Mouse (Mus musculus) frontal cortex, postnatal 25 days (tissue): Measurements from ENCODE around the gene Rbbp4.
"Not testable (repeated sequence)": the region's sequence is repeated elsewhere in the genome, so short reads cannot be mapped to it uniquely, and the experiment has no call there.

ENCODE experiments used
- DNase-seq, 2 experiments: peaks; one replicate each; pipeline ENCODE4 v3.0.0; 2022; ENCODE audit warnings: low spot score in 2 of 2

The Rbbp4 gene

GRCm38 (mm10) chr4:129335216-129336074, at the start of gene Rbbp4, which contains the start of gene Zbtb8os:
Gene Rbbp4 (minus strand): TSS chr4:129335370.
Gene Zbtb8os (plus strand): TSS chr4:129335695.
- DNase-seq, result peak; percentile 88 to 92

DNA sequence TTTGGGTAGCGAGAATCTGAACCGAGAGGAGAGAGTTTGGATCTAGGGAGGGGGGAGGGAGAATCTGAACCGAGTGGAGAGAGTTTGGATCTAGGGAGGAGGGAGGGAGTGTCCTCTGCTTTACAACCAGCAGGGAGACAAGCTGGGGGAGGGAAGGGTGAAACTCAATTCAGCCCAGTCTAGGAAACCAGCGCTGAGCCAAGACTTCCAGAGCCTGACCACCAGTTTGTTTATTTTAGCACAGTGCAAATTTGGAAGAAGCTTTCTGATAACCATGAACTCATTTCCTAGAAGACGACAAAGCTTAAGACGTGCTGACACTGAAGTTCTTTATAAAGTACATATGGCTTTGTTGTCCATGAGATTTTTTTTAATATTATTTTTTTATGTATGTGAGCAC, 49.3 kb upstream of the Rbbp4 start:
- no peak for DNase-seq

GRCm38 (mm10) chr4:129383586-129383985, 48.4 kb upstream of the Rbbp4 start:
- no peak for DNase-seq

DNA sequence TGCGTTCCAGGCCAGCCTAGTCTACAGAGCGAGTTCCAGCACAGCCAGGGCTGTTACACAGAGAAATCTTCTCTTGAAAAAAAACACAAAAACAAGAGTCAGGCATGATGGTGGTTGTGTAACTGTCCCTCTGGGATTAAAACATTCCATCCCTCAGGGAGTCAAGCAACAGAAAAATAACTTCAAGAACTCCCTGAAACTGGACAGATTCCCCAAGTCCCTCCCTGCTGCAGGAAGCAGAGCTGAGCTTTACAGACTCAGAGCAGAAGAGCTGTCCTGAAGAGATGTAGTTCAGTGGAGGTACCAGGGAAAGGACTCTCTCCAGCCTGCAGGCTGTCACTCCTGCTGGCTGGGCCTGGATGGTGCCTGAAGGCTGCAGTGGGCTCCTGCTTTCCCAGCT, 47.3 kb upstream of the Rbbp4 start:
- no peak for DNase-seq

GRCm38 (mm10) chr4:129382029-129382428, 46.9 kb upstream of the Rbbp4 start:
- DNase-seq, result no peak

DNA sequence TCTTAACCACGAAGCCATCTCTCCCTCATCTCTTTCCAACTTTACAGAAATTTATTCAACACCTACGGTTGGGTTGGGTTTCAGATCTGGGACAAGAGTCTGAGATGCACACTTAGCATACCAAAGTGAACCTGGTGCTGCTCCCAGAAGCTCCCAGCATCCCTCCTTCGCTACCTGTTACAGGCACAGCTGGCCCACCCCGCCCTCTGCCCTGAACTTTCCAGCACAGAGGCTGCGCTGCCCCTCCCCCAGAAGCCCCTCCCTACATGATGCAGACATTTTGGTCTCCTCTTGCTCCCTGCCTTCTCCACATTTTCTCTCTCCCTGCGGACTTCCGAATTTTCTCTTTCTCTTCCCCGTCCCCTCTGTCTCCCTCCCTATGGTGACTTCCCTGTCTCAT, 46.0 kb upstream of the Rbbp4 start:
- no peak for DNase-seq

DNA sequence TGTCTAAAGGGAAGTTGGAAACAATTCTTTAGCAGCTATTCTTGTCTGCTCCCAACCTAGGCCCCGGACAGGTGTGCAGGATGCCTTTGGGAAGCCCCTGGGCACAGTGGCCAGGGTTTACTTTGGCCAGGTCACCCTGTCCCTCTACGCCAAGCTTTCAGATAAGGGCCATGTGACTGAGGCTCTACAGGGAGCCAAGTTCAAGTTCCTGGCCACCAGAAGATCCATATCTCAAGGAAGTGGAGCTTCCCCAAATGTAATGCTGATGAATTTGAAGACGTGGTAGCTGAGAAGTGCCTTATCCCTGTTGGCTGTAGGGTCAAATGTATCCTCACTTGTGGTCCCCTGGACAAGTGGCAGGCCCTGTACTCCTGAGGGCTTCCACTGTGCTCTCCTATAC, 44.6 kb upstream of the Rbbp4 start:
- DNase-seq, result no peak

DNA sequence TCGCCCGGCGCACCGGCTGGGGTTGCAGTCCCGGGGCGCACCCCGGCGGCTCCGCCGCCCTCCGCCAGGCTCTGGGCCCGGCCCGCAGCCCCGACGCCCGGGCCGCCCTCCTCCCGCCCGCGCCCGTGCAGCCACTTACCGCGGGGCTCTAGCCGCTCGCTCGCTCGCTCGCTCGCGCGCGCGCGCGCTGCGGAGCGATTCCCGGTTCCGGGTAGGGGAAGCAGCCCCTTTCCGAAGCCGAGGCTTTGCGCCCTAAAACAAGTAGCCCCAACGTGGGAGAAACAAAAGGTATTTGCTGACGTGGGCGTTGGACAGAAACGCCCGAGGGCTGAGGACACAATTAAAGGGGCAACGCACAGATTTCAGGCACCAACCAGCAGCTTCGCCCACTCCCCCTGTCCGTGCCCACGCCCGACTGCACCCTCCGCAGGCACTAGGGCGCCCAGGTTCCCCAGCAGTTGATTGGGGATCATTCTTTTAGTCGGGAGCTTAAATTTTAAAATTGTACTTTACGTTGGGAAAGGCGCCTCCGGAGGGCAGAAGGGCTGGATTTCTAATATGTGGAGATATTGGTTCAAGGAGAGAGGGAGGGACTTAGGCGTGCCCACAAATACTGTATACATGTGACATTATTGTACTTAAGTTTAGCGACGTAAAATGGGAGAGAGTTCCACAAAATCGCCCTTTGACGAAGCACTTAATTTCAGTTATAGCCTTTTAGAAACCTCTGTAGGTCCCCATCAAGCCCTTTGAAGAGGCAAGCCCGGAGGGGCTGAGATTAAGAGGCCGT, 42.6 kb upstream of the Rbbp4 start, which contains the start of gene Zbtb8a:
Gene Zbtb8a, minus strand, starts transcription at position 516 of the 790 bp plus-strand sequence.
- peak; percentile 6 to 23 for DNase-seq

GRCm38 (mm10) chr4:129376961-129377545, 41.9 kb upstream of the Rbbp4 start:
- DNase-seq, result peak; percentile 18 to 23

- no peak for DNase-seq
These were observed 40.7 kb upstream of the Rbbp4 start for GRCm38 (mm10) chr4:129375821-129376220.

- DNase-seq, result no peak
These were observed 39.8 kb upstream of the Rbbp4 start for GRCm38 (mm10) chr4:129375000-129375399.

DNA sequence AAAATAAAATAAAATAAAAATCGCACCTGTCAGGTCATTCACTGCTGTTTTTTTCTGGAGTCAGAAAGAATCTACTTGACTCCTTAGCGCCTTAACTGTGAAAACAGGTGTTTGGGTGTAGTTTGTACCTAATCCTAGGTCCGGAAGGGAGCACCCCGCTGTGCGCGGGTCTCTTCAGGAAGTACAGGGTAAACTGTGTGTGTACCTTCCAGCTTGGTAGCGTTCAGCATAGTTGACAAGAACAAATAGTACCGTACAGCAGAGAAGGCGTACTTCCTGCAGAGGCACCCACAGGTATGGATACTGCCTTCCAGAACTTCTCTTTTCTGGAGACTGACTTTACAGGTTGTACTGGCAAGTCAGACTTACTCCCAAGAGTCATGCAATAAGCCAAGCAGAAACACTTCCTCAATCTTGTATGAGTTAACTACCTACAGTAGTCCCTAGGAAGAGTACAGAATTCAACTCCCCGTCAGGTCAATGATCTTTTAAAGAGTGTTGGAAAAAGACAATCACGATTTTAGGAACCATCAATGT, 39.1 kb upstream of the Rbbp4 start:
- no peak for DNase-seq

DNA sequence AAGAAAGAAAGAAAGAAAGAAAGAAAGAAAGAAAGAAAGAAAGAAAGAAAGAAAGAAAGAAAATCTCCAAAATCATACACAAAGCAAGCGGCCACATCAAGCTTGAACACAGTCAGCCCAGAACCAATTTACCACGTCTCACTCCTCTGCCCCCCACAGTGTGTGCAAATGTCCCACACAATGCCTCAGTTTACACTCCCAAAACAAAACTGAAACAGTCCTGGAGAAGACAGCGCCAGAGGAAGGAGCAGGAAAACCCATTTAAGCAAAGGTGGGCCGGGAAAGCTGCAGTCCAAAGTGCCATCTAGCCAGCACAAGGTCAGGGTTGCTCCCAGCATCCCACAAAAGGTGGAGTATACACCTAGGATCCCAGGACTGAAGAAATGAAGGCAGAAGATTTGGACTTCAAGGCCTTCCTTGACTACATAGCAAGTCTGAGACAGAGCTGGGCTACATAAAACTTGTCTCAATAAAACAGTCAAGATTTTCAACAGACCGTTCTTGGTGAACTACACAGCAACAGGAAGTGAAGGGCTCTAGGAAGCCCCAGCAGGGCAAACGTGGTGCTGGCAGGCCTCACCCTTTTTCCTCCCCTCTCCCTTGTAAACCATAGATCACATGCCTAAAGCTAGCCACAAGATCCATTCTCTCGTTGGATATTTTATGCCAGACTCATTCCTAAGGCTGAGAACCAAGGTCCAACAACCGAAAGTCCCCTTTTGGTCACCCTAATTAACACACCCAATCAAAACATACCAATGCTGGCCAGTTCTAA, 38.2 kb upstream of the Rbbp4 start:
- DNase-seq, result no peak

DNA sequence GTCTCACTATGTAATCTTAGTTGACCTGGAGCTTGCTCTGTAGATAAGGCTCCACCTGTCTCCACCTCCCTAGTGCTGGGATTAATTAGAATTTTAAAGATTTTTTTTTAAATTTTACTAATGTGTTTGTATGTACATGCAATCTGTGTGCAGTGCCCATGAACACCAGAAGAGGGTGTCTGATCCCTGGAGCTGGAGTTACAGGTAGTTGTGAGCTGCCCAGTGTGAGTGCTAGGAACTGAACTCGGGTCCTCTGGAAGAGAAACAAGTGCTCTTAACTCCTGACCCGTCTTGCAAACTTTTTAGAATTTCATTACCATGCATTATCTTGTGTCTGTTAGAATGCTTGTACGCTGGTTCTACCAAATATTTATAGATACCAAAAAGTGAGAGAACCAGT, 36.2 kb upstream of the Rbbp4 start:
- DNase-seq, result no peak

GRCm38 (mm10) chr4:129365224-129365623, 30.1 kb upstream of the Rbbp4 start:
- DNase-seq, result no peak

- DNase-seq, result no peak
These were observed 29.2 kb upstream of the Rbbp4 start for GRCm38 (mm10) chr4:129364379-129364778.

GRCm38 (mm10) chr4:129363463-129363862, 28.3 kb upstream of the Rbbp4 start:
- DNase-seq, result no peak

GRCm38 (mm10) chr4:129362771-129363170, 27.6 kb upstream of the Rbbp4 start:
- DNase-seq, result no peak

GRCm38 (mm10) chr4:129362238-129362637, 27.1 kb upstream of the Rbbp4 start:
- DNase-seq, result not testable (repeated sequence)

- DNase-seq, result no peak
These were observed 22.5 kb upstream of the Rbbp4 start for GRCm38 (mm10) chr4:129357613-129358163.

- DNase-seq, result no peak
These were observed 19.1 kb upstream of the Rbbp4 start for GRCm38 (mm10) chr4:129354236-129354635.
